Mouse (Mus musculus) cortical plate, adult 2 months (tissue): ENCODE data around the gene Sfxn3.

Experiments
- CTCF ChIP-seq: fragments of 200-500 bp; IDR thresholded peaks from 2 replicates; pipeline ENCODE4 v1.5.1; 2011; ENCODE audit warnings: mild to moderate bottlenecking, control low read depth, low read length; ENCODE audit not compliant: insufficient read depth; ENCODE audit errors: extremely low read depth
- POLR2A ChIP-seq: fragments of 200-500 bp; IDR thresholded peaks from 2 replicates; pipeline ENCODE4 v1.6.1; 2011; ENCODE audit warnings: mild to moderate bottlenecking, low read length, control low read depth; ENCODE audit not compliant: insufficient read depth; ENCODE audit errors: extremely low read depth

DNA sequence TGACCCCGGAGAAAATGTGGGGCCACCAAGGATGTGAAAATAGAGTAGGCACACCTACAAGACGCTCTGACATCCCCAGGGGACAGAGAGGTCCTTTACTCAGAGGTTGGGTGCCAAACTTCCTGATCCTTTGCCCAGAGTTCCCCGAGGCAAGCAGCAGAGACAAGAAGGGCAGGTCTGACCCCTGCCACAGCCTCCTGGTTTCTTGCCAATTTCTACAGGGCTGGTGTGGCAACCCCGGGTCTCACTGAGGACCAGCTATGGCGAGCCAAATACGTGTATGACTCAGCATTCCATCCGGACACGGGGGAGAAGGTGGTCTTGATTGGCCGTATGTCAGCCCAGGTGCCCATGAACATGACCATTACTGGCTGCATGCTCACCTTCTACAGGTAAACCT lies 2.2 kb downstream of the Sfxn3 start:
- TF ChIP-seq POLR2A (no peak), CTCF (no peak)
